Mouse (Mus musculus): ENCODE results near the gene Mkrn2. TPM values are rescaled to one million over a fixed set of nuclear protein-coding genes. Genes with fewer than 3 reads are reported as not detected.
A peak's percentile ranks its signal among the peaks of the same experiment; 100 is the strongest.

The Mkrn2 gene
- 10 to 100 TPM; 33.0 to 41.2 TPM for total RNA-seq (2021)
- long read RNA-seq, full-length matches to known transcripts: 28 of 30 reads
- long read RNA-seq, partial matches to known transcripts: 2 of 30 reads
- long read RNA-seq, other reads (novel, unspliced or antisense): 0 of 30 reads

DNA sequence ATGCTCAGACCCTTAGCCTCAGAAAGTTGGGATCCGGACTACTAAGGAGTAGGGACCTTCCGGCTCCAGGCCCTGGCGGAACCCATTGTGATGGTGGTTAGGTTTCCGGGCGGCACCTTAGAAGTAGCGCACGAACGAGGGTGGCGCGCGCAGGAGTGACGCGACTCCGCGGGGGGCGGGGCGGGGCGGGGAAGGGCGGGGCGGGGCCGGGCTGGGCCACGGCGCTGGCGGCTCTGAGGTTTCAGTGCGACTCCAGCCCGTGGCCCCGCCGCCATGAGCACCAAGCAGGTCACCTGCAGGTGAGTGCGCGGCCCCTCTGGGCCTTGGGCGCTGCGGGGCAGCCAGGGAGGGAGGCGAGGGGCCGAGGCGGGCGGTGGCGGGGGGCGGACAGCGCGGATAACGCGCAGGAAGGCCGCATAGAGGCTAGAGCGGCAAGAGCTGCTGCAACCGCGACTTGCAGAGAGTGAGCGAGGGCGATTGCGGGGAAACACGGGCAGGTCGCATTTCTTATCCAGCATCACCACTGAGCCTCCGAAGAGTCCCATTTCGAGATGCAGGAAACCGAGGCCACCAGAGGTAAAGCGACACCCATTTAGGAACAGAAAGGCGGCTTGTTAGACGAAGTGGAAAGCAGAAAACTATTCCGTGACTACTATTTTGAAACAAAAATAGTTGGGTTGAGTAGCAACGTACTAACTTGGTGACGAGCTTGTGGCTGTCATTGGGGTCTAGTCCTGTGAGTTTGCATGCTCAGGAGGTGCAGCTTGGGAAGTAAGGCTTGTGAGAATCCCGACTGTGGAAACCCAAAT is at the start of gene Mkrn2:
Gene Mkrn2 (plus strand): TSS at position 188 of the 809 bp plus-strand sequence.
- peak; percentile 60 to 79 for DNase-seq (ENCODE audit: low spot score in 2 of 2)

GRCm38 (mm10) chr6:115555485-115555884 is 46.2 kb upstream of the Mkrn2 start:
- DNase-seq (ENCODE audit: low spot score in 2 of 2): peak in 1 of 2 experiments; percentile 18

DNA sequence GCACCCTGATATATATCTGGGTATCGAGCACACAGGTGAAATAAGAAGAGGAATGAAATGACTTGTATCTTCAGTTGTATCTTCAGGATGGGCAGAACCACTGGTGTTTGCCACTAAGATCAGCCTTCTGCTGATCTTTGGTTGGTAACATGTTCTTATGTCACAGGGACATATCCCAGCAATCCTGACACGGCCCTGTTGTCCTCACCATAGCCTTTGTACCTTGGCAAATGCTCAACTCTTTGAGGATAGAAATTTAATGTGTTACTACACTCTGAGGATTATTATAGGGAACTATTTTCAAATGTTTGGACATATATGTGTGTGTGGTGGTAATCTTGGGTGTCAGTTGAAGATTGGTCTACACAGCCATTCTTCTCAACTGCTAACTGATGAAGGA is 43.5 kb upstream of the Mkrn2 start:
- DNase-seq (ENCODE audit: low spot score in 2 of 2): no peak

- DNase-seq (ENCODE audit: low spot score in 2 of 2): no peak
These were observed 41.8 kb upstream of the Mkrn2 start for GRCm38 (mm10) chr6:115559651-115560632.

DNA sequence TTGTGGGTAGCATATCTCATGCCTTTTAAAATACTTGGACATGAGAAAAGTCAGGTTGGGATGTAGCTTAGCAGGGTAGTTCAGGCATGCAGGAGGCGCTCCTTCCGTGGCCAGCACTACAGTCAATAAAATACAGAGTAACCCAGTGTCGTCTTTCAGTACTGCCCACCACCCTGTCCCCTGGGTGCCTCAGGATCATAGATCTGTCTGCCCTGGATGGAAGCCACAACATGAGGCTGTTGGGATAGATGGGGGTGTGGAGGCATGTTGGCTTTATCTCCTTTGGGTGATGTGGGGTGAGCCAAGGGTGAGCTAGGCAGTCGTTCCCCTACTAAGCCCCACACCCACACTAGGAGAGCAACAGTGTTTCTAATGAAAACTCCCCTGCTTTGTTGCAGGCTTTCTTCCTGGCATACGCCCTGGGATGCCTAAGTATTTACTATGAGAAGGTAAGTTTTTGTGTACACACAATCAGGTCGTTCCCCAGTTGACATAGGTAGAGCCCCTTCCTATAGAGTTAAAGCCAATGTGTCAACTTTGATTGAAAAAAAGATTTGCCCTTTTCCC is 36.1 kb upstream of the Mkrn2 start:
- DNase-seq (ENCODE audit: low spot score in 2 of 2): no peak

GRCm38 (mm10) chr6:115574171-115574570 is 27.5 kb upstream of the Mkrn2 start:
- DNase-seq (ENCODE audit: low spot score in 2 of 2): no peak

- no peak for DNase-seq (ENCODE audit: low spot score in 2 of 2)
These were observed 24.3 kb upstream of the Mkrn2 start for GRCm38 (mm10) chr6:115577407-115577806.

GRCm38 (mm10) chr6:115577941-115578340 is 23.8 kb upstream of the Mkrn2 start:
- DNase-seq (ENCODE audit: low spot score in 2 of 2): no peak

DNA sequence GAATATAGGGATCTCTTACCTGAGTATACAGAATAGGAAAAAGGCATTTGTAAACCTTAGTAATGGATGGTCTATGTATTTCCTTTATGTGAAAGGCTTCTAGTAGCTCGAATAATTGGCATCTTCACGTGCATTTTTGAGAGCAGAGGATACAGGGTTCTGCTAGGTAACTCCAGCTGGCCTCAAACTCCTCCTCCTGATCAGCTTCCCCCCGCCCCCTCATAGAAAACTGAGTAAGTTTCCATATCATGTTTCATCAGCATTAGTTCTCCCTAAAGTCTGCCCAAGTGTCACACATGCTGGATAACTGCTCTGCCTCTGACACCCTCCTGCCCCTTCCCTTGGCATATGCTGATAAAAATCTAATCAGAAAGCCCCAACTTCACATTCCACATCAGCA is 20.9 kb upstream of the Mkrn2 start:
- no peak for DNase-seq (ENCODE audit: low spot score in 2 of 2)

DNA sequence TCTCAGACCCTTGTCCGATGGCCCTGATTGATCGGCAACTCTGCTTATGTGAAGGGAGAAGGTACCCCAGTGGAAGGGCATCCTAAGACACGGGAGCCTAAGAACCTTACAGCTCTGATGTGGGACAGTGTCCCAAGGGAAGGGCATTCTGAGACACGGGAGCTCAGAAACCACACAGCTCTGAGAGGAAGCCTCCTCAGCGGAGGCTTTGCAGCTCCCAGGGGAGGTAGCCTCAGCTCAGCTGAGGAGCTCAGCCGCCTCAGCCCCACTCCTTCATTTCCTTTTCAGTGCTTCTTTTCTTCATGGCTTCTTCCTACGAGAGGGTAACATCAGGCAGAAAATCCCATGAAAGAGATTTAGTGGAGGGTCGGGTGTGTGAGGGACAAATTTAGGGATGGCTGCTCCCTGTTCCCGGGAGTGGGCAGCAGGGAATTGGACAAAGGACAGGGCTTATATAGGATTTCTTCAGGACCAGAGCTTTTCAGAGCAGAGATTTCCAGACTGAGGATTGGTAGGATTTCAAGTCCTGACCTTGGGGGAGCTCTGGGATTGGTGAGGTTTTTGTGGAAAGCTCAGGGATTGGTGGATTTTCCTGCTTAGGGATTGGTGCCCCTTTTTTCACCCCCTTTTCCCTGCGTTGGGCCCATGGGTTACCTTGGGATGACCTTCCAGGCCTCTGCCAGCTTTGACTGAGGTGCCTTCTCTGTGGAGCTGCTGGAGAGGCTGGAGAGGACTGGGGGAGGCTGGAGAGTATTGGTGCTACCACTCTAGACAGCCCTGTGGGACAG is 19.2 kb upstream of the Mkrn2 start:
- no peak for DNase-seq (ENCODE audit: low spot score in 2 of 2)

DNA sequence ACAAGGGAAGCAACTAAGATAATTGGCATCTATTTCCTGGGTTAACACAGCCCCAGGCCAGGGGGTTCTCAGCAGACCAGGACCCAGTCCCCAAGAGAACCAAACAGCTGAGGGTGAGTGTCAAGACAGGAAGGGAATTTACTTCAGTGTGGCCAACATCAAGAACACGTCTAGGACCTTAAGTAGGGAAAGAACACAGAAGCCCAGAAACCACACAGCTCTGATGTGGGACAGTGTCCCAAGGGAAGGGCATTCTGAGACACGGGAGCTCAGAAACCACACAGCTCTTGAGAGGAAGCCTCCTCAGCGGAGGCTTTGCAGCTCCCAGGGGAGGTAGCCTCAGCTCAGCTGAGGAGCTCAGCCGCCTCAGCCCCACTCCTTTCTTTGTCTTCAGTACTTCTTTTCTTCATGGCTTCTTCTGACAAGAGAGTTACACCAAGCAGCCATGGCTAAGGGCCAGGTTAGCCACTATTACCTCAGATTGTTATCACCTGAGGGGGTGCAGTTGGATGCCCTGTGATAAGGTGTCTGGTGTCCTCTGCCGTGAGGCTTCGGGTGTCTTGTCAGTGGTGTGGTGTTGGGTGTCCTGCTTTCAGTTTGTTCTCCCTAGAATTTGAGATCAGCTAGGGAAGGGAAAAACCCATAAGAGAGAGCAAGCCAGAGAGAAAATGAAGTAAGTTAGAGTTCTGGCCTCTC is 18.1 kb upstream of the Mkrn2 start:
- no peak for DNase-seq (ENCODE audit: low spot score in 2 of 2)

GRCm38 (mm10) chr6:115584176-115584575 is 17.5 kb upstream of the Mkrn2 start:
- DNase-seq (ENCODE audit: low spot score in 2 of 2): no peak

- no peak for DNase-seq (ENCODE audit: low spot score in 2 of 2)
These were observed 15.4 kb upstream of the Mkrn2 start for GRCm38 (mm10) chr6:115586321-115586720.

- no peak for DNase-seq (ENCODE audit: low spot score in 2 of 2)
These were observed 9.9 kb upstream of the Mkrn2 start for GRCm38 (mm10) chr6:115591692-115592359.

GRCm38 (mm10) chr6:115592458-115592857 is 9.2 kb upstream of the Mkrn2 start, which contains the start of gene Mkrn2os:
Gene Mkrn2os (minus strand): TSS chr6:115592576.
- no peak for DNase-seq (ENCODE audit: low spot score in 2 of 2)

DNA sequence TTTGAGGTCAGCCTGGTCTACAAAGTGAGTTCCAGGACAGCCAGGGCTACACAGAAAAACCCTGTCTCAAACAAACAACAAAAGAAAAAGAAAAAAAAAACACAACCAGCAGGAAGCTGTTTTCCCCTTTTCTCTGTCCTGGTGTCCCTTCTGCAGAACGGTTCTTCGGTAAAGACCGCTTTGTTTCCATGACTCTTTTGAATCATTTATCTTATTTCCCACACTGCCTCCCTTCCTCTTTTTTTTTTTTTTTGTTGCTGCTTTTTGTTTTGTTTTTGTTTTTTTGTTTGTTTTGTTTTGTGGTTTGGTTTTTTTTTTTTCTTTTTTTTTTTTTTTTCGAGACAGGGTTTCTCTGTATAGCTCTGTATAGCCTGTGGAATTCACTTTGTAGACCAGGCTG is 8.4 kb upstream of the Mkrn2 start:
- DNase-seq (ENCODE audit: low spot score in 2 of 2): no peak

DNA sequence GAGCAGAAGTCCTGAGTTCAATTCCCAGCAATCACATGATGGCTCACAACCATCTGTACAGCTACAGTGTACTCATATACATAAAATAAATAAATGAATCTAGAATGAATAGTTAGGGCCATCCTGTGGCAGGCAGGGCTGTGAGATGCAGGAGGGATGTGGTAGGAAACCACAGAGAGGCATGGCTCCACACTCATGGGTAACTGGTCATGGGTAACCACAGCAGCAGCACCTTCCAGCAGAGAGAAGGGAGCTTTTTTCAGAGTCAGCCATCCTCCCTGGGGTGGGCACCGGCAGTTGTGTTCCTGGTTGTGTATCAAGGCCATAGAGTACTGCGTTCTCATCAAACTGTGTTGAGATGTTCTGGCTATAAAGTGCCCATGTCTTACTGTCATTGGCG is 7.2 kb upstream of the Mkrn2 start:
- DNase-seq (ENCODE audit: low spot score in 2 of 2): no peak

DNA sequence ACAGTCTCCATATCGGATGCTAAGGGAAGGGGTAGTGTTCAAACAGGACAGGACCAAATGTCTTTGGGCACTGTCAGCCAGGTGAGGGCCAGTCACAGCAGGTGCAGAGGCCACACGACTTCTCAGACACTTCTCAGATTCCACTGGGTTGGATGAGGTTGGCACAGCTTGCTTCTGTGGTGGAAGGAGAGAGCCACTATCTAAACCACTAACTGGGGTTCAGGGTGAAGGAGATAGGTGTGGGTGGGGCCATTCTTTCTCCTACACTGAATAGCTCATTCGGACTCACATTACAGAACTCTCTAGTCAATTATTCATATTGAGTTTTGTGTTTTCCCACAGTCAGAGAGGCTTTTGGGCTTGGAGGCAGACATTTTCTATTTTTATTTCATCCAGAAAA is 6.0 kb upstream of the Mkrn2 start:
- no peak for DNase-seq (ENCODE audit: low spot score in 2 of 2)

GRCm38 (mm10) chr6:115601322-115601714 is 384 bp upstream of the Mkrn2 start:
- DNase-seq (ENCODE audit: low spot score in 2 of 2): no peak

Measured in layer of hippocampus, adult 18-20 months (tissue).